Mouse (Mus musculus) limb, embryonic 11.5 days (tissue): ENCODE measurements at regions not wholly inside any gene's neighbourhood (a gene's known extent, or its start where the extent isn't known, plus 50 kb on each side); places are given as distances from the start of the nearest gene placed in this dataset.

Experiments used
- ATAC-seq: fragments of 200-750 bp; cut with Nextera tagmentation; 2 replicates; pipeline ENCODE4 v1.8.0; 2017; ENCODE audit warnings: low read depth; ENCODE audit not compliant: insufficient number of reproducible peaks, low FRiP score, low TSS enrichment
- DNase-seq: peaks from one replicate; pipeline ENCODE4 v3.0.0-alpha.2; 2015; ENCODE audit warnings: low spot score
- H3K27ac ChIP-seq: fragments of 300-500 bp; sonication (generic); replicated peaks from 2 replicates; pipeline ENCODE4 v1.5.1; 2014; ENCODE audit warnings: low read depth, mild to moderate bottlenecking, low read length
- H3K27me3 ChIP-seq: fragments of 300-500 bp; sonication (generic); 2 replicates; pipeline ENCODE4 v1.6.1; 2014; ENCODE audit warnings: mild to moderate bottlenecking, low read length, mixed read lengths; ENCODE audit not compliant: control insufficient read depth, insufficient read depth
- H3K36me3 ChIP-seq: fragments of 300-500 bp; sonication (generic); 2 replicates; pipeline ENCODE4 v1.6.1; 2014; ENCODE audit warnings: mild to moderate bottlenecking, low read length, moderate library complexity, mixed read lengths; ENCODE audit not compliant: control insufficient read depth, insufficient read depth
- H3K4me1 ChIP-seq: fragments of 300-500 bp; sonication (generic); 2 replicates; pipeline ENCODE4 v1.6.1; 2014; ENCODE audit warnings: low read length, mixed read lengths; ENCODE audit not compliant: control insufficient read depth, insufficient read depth
- H3K4me2 ChIP-seq: fragments of 300-500 bp; sonication (generic); 2 replicates; pipeline ENCODE4 v1.6.1; 2014; ENCODE audit warnings: low read depth, mild to moderate bottlenecking, moderate library complexity; ENCODE audit not compliant: severe bottlenecking
- H3K4me3 ChIP-seq: fragments of 300-500 bp; sonication (generic); 2 replicates; pipeline ENCODE4 v1.5.1; 2014; ENCODE audit warnings: low read depth, low read length
- H3K9ac ChIP-seq: fragments of 300-500 bp; sonication (generic); 2 replicates; pipeline ENCODE4 v1.6.1; 2014; ENCODE audit warnings: mild to moderate bottlenecking, low read length
- H3K9me3 ChIP-seq: fragments of 300-500 bp; sonication (generic); 2 replicates; pipeline ENCODE4 v1.6.1; 2016; ENCODE audit warnings: low read length; ENCODE audit not compliant: control insufficient read depth
- WGBS: fragments of 180-500 bp; shearing (Covaris S2); extraction: QIAGEN DNeasy Blood & Tissue Kit; methylation state at CpG from one replicate; pipeline ENCODE4 v1.1.7; 2014; 5-methylcytosine and 5-hydroxymethylcytosine counted together

GRCm38 (mm10) chr5:119059223-119059622, 498.7 kb downstream of the Med13l start:
- DNase-seq (no peak), ATAC-seq (no peak)
- WGBS = 93% methylated on average over 2 of the region's 2 CpGs
- Histone ChIP-seq H3K4me2 (no peak overlapping the region), H3K27me3 (0 out of 2 replicates have a peak, but pooled peaks cover 2% of the 10 kb centered on the region), H3K36me3 (no peaks in the 10 kb centered on the region), H3K4me3 (no peak overlapping the region), H3K9me3 (no peaks in the 10 kb centered on the region), H3K9ac (no peak overlapping the region), H3K27ac (no peak overlapping the region), H3K4me1 (0 out of 2 replicates have a peak, but pooled peaks cover 6% of the 10 kb centered on the region)

GRCm38 (mm10) chr5:119060886-119061285, 500.4 kb downstream of the Med13l start:
- ATAC-seq (no peak), DNase-seq (no peak)
- Histone ChIP-seq H3K4me3 (no peak overlapping the region), H3K27me3 (0 out of 2 replicates have a peak, but pooled peaks cover 2% of the 10 kb centered on the region), H3K27ac (no peak overlapping the region), H3K9me3 (no peaks in the 10 kb centered on the region), H3K4me2 (no peak overlapping the region), H3K36me3 (no peaks in the 10 kb centered on the region), H3K4me1 (0 out of 2 replicates have a peak, but pooled peaks cover 6% of the 10 kb centered on the region), H3K9ac (no peak overlapping the region)
- WGBS = 72% methylated on average over 4 of the region's 4 CpGs

GRCm38 (mm10) chr5:119062478-119062877, 502.0 kb downstream of the Med13l start:
- DNase-seq (no peak), ATAC-seq (no peak)
- 0 out of 2 replicates have a peak, but pooled peaks cover 2% of the 10 kb centered on the region for H3K27me3 ChIP-seq
- H3K4me2 ChIP-seq = no peak overlapping the region
- 0 out of 2 replicates have a peak, but pooled peaks cover 6% of the 10 kb centered on the region for H3K4me1 ChIP-seq
- H3K9me3 ChIP-seq = no peaks in the 10 kb centered on the region
- H3K4me3 ChIP-seq = no peak overlapping the region
- no peak overlapping the region for H3K27ac ChIP-seq
- H3K9ac ChIP-seq = no peak overlapping the region
- H3K36me3 ChIP-seq = no peaks in the 10 kb centered on the region
- 87% methylated on average over 11 of the region's 11 CpGs for WGBS

GRCm38 (mm10) chr5:119066666-119067065, 506.2 kb downstream of the Med13l start:
- Histone ChIP-seq H3K4me3 (no peak overlapping the region), H3K4me2 (no peak overlapping the region), H3K36me3 (no peaks in the 10 kb centered on the region), H3K4me1 (no peaks in the 10 kb centered on the region), H3K9ac (no peak overlapping the region), H3K9me3 (no peaks in the 10 kb centered on the region), H3K27ac (no peak overlapping the region), H3K27me3 (no peaks in the 10 kb centered on the region)
- ATAC-seq = no peak
- DNase-seq = no peak
- WGBS = 83% methylated on average over 6 of the region's 6 CpGs

GRCm38 (mm10) chr5:119069765-119070333, 509.4 kb downstream of the Med13l start:
- 70% methylated on average over 10 of the region's 10 CpGs for WGBS
- Histone ChIP-seq H3K4me2 (no peak overlapping the region), H3K4me1 (no peaks in the 10 kb centered on the region), H3K27me3 (no peaks in the 10 kb centered on the region), H3K36me3 (no peaks in the 10 kb centered on the region), H3K9me3 (no peaks in the 10 kb centered on the region), H3K4me3 (no peak overlapping the region), H3K9ac (no peak overlapping the region), H3K27ac (no peak overlapping the region)
- DNase-seq (no peak), ATAC-seq (no peak)

- Histone ChIP-seq H3K4me2 (no peak overlapping the region), H3K4me3 (no peak overlapping the region), H3K9me3 (no peaks in the 10 kb centered on the region), H3K9ac (no peak overlapping the region), H3K27me3 (no peaks in the 10 kb centered on the region), H3K27ac (no peak overlapping the region), H3K4me1 (no peaks in the 10 kb centered on the region), H3K36me3 (no peaks in the 10 kb centered on the region)
- DNase-seq (no peak), ATAC-seq (no peak)
- 93% methylated on average over 14 of the region's 14 CpGs for WGBS
These were observed 512.2 kb downstream of the Med13l start for GRCm38 (mm10) chr5:119072712-119073111.

- Histone ChIP-seq H3K27me3 (peaks cover 8% of the 10 kb centered on the region), H3K4me2 (no peak overlapping the region), H3K4me3 (no peak overlapping the region), H3K9me3 (no peaks in the 10 kb centered on the region), H3K9ac (no peak overlapping the region), H3K4me1 (0 out of 2 replicates have a peak, but pooled peaks cover 1% of the 10 kb centered on the region), H3K36me3 (no peaks in the 10 kb centered on the region), H3K27ac (no peak overlapping the region)
- no peak for DNase-seq
- ATAC-seq = no peak
- 84% methylated on average over 5 of the region's 5 CpGs for WGBS
These were observed 520.3 kb downstream of the Med13l start for GRCm38 (mm10) chr5:119080747-119081146.

GRCm38 (mm10) chr5:119082895-119083294, 522.4 kb downstream of the Med13l start:
- peaks cover 23% of the 10 kb centered on the region for H3K27me3 ChIP-seq
- no peak overlapping the region for H3K4me3 ChIP-seq
- no peaks in the 10 kb centered on the region for H3K9me3 ChIP-seq
- 0 out of 2 replicates have a peak, but pooled peaks cover 6% of the 10 kb centered on the region for H3K4me1 ChIP-seq
- H3K4me2 ChIP-seq = no peak overlapping the region
- no peak for DNase-seq
- no peaks in the 10 kb centered on the region for H3K36me3 ChIP-seq
- no peak overlapping the region for H3K9ac ChIP-seq
- 56% methylated on average over 15 of the region's 15 CpGs for WGBS
- ATAC-seq = no peak
- no peak overlapping the region for H3K27ac ChIP-seq
